Mouse (Mus musculus) cerebellum, postnatal 25 days (tissue): ENCODE data around the gene Scyl2.

Source experiments
- DNase-seq, 2 experiments: peaks; one replicate each; pipeline ENCODE4 v3.0.0; 2021; ENCODE audit warnings: mixed read lengths in 2 of 2

Scyl2 gene

GRCm38 (mm10) chr10:89592797-89593196 is 93.3 kb downstream of the Scyl2 start:
- DNase-seq = no peak

- no peak for DNase-seq
These were observed 96.2 kb downstream of the Scyl2 start for GRCm38 (mm10) chr10:89589877-89590276.
